Mouse (Mus musculus) left cerebral cortex, adult 9 months (tissue): ENCODE results near the gene Tctn1.
A peak's percentile ranks its signal among the peaks of the same experiment; 100 is the strongest.

Source experiments
- DNase-seq, 2 experiments: peaks; one replicate each; pipeline ENCODE4 v3.0.0; 2022; ENCODE audit warnings: low spot score in 2 of 2

Gene Tctn1

DNA sequence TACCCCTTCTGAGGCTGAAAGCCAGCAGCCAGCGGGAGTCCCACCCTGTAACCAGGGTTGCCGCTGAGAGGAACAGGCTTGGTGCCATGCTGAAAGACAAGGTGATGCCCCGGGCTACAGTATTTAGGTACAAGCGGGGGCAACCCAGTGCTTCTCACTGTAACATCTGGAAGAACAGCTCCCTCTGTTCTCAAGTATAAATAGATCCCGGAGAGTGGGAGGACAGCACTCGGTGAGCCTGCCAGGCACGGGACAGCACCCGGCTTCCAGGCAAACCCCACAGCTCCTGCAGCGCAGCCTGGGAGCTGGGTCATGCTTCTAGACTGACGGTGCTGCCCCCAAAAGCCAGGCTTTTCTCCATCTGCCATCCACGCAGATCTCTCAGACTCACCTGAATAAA lies 16.7 kb downstream of the Tctn1 start:
- DNase-seq: peak; percentile 63 to 85

DNA sequence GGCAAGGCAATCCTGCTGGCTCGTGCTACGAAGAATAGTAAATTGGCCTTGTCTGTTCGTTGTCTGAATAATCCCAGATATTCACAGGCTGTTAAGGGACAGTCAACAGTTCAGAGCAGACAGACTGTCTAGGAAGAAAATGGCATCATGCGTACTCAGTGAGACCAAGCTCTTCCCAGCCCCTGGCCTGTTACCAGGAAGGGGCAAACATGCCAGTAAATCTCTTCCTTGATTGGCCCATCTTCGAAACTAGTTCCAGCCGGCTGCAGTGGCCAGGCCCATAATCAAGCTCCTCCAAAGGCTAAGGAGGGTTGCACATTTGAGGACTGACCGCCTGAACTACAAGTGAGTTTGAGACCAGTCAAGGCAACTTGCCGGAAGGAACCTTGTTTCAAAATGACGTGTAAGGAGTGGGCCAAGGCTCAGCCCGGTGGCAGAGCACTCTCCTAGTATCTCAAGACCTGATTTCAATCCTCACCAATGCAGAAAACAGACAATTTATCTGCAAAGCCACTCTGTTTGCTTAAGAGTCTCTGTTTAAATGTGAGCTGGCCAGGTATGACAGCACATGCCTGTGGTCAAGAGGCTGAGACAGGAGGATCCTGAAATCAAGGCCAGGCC lies 17.6 kb downstream of the Tctn1 start:
- DNase-seq: no peak

DNA sequence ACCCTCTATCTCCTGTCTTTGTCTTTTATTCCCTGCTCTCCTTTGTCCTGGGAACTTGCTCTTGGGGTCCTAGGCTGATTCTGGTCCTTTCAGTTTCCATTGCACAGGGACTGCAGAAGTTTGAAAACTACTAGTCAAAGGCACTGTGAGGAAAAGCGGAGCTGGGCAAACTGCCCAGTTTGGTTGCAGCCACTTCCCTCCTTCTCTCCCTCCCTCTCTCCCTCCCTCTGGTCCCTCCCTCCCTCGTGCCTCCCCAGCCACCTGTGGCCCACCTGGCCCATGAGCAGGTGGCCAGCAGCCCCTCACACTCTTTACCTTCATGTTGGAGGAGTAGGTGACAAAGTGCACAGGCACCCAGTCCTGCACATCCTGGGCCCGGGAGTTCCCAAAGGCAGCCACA lies 19.1 kb downstream of the Tctn1 start:
- no peak for DNase-seq

DNA sequence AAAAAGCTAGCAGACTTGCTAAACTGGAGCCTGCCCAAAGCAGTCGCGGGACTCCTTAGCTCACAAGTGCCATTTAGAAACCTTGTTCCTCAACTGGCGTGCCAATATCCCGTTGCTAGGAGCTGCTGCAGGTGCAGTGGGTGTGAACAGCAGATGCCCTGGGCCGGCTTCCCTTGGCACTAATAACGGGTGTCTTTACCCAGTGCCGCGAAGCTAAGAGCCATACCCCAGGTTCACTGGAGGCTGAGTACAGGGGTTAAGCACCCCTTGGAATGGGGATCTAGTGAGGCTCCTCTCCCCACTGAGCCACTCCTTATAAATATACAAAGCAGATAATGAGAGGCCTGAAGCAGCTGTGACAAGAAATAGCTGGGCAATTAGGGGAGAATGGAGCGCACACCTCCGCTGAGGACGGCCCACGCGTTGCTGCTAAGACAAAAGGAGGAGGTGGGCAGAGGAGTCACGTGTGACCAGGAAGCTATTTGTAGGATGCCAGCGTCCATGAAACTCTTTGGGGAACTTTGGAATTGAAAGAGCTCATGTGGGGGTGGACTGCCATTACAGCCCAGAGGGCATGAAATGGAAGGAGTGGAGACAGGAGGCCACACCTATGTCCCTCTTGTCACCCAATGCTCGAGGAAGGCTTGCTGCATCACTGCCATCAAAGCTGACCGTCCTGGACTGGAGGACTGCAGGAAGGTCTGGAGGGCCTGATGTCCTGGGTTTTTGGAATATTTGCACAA lies 20.3 kb downstream of the Tctn1 start:
- peak; percentile 49 to 84 for DNase-seq

DNA sequence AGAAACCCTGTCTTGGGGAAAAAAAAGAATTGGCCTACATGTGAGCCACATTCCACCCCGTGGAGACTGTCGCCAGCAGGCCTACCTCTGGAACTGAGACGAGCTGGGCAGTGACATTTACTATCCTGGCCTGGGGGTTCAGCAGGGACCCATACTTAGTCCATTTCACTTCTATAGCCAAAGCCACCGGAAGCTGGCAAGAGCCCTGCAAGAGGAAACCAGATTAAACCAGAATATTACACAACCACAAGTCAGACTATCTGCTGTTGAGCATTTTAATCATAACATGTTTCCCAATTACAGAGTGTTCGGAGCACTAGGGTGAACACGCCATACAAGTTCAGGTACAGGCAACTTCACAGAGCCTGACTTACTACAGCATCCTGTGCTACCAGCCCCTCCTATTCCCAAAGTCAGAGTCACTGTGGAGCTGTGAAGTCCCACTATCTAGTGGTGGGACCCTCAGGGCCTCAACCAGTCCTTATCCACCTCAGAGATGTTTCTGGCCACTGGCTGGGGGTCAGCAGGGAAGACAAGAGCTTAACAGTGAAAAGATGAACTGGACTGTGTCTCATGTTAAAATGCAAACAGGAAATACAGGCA lies 21.6 kb downstream of the Tctn1 start:
- no peak for DNase-seq

DNA sequence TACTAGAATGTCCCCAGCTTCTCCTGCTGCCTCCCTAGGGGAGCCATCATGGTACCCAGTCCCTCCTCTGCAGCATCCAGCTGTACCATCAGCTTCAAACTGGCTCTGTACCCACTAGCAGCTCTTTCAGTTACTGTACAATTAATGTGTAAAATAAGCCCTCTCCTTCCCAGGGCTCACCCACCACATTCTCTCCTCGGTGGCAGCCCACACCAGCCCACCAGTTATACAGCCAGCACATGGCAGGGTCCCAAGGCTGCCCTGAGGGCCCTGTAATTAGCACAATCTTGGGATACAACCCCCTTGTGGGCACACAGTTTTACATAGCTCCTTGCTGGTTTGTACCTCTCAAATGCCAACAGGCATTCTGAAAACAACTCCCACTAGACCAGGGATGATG lies 23.3 kb downstream of the Tctn1 start:
- DNase-seq: peak in 1 of 2 experiments; percentile 60

DNA sequence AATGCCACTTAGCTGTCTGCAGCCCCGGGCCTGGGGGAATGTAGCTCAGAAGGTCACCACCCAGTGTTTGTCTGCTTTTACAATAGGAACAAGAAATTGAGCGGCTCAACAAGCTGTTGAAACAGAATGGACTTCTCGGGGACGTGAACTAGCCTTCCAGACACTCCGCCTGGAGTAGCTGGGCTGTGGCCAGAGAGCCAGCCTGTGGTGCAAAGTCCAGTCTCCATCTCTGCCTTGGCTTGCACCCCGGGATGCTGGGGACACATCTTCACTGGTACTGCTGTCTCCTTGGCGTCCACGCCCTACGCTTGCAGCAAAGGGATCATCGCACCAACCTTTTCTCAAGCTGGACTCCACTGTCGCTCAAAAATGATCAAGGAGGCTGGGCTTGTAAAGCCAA lies 23.7 kb downstream of the Tctn1 start:
- no peak for DNase-seq

DNA sequence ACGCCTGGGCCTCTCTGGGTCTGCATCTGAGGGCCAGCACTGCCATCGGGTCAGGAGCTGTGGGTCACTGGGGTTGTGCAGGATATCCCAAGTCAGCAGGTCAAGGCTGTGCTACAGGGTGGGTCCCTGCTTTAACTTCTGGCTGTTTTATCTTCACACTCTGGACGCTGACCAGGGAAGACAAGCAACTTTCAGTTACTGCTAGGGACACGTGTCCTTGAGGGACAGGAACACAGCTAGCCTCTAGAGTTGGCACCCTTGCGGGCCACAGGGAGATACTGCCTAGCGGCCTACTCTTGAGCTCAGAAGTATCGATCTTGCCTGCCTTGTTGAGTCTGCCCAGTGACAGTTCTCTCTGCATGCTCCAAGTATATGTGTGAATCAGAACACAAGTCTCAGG lies 24.6 kb downstream of the Tctn1 start:
- DNase-seq: no peak

DNA sequence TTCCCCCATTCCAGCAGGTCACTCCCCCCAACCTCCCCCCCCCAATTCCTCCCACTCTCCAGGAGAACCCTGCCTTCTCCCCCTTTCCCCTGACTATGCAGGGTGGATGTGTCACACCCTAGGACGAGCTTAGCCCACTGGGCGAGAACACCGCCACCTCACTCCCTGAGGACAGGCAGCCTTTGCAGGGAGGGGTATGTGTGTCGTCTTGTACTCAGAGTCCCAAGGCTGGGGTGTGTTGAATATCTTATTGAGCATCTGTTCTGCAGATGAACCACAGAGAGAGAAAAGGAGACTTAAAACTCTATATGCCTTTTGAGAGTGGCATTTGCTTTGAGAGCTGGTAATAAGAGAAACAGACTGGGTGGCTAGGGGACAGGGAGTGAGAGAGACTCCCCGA lies 27.1 kb downstream of the Tctn1 start:
- no peak for DNase-seq

DNA sequence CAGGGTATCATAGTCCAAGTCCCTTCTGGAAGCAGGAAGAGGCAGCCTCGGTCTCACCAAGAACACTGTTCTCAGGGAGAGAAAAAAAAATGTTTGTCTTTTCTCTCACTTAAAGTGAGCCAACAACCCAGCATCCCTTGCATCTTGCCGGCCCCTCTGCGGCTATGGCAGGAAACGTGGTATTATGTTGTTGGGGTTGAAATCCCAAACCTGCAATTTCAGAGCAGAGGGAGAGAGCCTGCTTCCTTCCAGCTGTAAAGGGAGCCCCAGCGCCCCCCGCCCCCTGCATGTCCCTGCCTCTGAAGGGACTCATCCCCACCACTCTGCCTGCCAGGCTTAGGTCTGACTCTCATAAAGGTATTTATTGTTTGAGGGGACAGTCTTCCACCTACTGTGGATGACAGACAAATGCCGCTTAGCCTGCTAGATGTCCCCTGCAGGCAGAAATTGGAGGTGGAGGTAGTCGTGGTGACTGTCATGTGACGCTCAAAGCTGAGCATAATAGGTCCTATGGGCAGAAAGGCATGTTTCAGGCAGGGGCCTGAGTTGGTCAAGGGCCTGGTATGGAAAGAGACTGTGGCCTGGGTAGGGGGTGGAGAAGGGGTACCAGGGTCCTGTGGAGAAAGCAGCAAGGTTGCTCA lies 28.9 kb downstream of the Tctn1 start:
- DNase-seq: no peak

DNA sequence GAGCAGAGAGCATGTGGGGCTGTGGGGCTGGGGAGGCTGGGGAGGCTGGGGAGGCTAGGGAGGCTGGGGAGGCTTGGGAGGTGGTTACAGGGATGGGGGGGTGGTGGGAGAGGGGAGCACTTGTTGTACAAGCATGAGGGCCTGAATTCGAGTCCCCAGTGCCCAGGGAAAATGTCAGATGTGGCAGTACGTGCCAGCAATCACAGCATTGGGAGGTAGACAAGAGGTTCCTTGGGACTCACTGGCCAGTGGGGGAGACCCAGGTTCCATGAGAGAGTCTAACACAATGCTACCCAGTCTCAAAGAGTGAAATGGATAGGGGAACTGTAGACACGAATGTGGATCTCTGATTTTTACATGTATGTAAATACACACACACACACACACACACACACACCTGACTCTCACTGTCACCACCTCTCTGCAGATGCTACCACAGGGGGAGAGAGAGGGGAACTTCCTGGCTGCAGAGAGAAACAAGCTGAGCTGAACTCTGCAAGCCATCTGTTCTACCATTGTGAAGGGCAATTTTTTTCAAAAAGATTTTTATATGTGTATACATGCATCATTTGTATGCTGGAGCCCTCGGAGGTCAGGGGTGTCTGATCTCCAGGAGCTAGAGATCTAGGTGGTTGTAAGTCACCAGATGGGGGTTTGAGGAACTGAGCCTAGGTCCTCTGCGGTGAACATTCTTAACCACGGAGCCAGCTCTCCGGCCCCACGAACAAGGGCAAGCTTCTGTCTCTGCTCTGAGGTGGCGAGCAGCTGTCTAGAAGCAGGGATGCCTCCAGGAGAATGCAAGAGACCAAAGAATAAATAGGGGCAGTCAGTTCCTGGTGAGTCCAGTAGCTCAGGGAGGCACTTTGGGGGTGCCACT lies 29.7 kb downstream of the Tctn1 start:
- no peak for DNase-seq

DNA sequence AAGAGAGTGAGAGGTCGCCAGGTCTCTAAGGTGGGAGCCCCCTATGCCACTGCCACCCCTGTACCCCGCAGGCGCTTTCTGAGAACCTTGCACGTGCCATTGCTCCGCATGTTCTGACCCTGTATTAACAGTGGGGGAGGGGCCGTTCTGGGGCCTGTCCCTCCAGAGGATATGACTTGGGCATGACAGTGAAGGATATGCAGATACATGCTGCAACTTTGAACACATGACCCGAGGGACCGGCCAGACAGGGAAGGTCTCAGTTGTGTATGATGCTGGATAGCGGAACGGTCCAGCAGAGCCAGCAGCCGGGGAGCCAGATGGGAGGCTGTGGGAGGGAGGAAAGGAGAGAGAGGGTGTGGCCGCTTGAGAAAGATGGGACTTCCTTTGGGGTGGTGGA lies 30.6 kb downstream of the Tctn1 start:
- no peak for DNase-seq

DNA sequence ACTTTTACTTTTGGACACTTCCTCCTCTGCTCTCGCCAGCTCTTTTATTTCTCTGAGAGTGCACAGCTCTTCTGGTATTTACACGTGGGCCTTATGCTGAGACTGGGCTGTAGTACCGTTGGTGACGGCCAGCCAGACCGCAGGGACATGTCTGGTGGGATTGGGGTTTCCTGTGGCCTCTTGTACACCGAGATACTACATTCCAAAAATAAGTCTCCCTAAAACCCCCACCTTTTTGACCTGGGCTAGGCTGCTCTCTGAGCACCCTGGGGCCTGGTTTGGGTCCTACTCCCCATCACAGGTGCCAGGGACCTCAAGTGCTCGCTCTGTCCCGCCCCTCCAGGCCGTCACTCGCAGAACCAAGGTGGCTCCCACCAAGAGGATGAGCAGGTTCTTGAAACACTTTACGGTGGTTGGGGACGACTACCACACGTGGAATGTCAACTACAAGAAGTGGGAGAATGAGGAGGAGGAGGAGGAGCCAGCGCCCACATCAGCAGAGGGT lies 31.1 kb downstream of the Tctn1 start:
- no peak for DNase-seq

DNA sequence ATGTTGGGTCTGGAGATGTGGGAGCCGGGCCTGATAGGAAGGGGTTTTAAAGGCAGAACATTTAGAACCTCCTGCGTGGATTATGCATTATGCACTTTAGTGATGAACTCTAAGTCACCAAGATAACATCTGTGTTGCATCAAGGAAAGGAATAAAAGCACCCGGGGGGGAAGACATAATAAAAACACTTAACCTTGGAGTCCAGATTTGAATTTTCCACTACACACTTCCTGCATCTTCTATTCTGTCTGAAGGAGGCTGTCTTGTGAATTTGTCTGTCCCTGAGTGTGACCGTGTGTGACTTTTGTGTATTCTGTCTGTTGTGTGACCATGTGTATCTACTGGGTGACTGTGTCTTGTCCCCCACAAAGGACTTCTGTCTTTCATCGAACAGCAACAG lies 32.3 kb downstream of the Tctn1 start:
- no peak for DNase-seq

DNA sequence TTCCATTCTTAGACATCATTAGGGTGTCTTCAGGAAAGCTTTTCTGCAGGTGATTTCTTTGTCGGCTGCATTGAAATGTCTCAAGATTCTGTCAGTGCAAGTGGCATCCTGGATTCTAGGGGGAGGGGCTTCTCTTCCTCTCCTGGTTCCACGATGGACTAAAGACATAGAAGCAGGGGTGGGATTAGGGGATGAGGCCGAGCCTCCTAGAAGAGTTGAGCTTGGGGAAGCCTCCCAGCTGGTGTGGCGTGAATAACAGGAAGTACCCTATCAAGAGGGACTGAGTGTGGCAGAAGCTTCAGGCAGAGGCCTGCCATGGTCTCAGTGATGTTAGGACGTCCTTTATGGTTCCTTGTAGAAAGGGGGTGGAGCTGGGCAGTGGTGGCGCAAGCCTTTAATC lies 32.8 kb downstream of the Tctn1 start:
- no peak for DNase-seq

DNA sequence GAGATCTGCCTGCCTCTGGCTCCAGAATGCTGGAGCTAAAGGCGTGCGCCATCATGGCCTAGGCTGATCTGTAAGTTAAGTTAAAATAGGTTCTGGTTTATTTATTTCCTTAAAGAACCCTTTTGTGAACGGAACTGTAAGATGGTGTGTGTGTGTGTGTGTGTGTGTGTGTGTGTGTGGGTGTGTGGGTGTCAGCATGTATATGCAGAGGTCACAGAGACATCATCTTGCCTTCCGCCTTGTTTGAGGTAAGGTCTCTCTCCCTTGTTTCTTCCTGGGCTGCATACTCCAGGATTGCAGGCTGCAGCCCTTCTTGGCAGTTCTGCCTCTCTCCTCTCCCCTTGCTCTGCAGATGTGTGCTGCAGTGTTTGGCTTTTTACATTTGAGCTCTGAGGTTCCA lies 33.4 kb downstream of the Tctn1 start:
- no peak for DNase-seq

DNA sequence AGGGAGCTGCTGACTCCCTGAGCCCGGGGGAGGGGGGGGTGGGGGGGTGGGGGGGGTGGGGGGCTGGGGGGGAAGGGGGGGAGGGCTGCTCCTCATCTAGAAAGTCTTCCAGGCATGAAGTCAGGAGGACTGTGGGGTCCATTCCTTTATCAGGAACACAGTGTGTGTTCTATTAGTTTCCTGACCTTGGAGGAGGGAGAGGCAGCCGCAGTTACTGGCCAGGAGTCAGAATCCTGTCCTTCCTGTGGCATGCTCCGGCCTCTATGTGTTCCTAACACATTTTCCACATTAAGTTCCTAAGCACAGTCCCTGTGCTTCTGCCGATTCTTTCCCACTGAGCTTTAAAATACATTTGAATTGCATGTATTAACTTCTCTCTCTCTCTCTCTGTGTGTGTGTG lies 35.5 kb downstream of the Tctn1 start:
- no peak for DNase-seq

DNA sequence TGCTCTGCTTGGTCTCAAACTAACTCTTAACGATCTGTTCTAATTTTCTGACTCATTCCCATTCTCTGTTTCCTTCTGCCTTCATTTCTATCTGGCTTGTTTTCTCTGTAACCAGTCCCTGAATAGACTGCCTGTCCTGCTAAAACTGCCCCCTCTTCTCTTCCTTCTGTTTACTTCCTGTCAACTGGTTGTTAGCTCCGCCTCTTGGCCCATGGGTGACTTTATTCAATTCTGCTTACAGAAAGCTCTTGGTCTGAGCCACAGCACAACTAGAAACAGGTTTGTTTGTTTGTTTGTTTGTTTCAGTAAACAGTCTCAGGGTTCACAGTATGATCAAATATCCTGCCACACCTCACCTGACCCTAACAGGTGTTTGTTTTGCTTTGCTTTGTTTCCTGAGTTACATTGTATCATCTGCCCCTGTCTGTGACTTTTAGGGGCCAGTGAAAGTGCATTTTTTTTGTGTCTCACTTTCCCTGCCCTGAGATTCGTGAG lies 35.9 kb downstream of the Tctn1 start:
- DNase-seq: no peak

DNA sequence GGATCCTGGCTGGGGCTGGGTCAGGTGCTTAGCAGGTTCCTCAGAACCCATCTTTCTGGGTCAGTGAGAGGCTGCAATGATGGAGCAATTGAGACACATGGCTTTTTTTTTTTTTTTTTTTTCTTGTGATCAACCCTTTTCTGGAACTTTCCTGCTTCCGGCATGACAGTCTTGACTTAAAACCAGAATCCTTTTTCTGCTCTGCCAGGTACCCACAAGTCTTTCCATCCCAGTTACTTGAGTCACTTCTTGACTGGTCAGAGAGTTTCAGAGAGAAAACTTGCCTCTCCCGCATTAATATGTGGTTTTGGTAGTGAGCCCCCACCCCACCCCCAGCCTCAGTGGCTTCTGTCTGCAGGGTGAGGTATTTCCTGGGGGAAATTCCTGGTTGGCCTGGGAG lies 40.0 kb downstream of the Tctn1 start:
- no peak for DNase-seq

DNA sequence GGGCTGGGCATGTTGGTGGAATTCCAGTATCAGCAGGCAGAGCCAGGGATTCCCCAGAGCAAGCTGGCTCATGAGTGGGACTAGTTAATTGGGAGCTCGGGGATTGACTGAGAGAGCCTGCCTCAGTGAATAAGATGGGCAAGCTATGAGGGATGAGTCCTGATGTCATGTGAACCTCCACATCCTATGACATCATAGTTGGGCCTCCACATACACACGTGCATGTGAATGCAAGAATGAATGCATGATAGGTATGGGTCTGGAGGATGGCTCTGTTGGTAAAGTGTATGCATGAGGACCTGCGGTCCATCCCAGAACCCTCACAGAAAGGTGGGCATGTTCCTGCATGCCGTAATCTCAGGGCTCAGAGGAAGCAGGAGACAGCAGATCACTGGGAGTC lies 43.2 kb downstream of the Tctn1 start:
- DNase-seq: no peak
